Mouse (Mus musculus): ENCODE measurements around the gene Dock4. TPM values are rescaled to one million over a fixed set of nuclear protein-coding genes. Genes with fewer than 3 reads are reported as not detected.

Gene Dock4
- polyA plus RNA-seq, 1 experiment from 2014 or later: 34.3 TPM

GRCm38 (mm10) chr12:40596020-40596419 is 150.3 kb downstream of the Dock4 start:
- Histone ChIP-seq H3K36me3 (ENCODE audit: control insufficient read depth, insufficient read depth, low read length) (no peaks in the 10 kb centered on the region), H3K9ac (replicated peaks; ENCODE audit: low read length) (no peak overlapping the region), H3K27ac (replicated peaks; ENCODE audit: low read depth, low read length) (no peak overlapping the region), H3K4me1 (ENCODE audit: control insufficient read depth, insufficient read depth, low read length) (no peaks in the 10 kb centered on the region), H3K27me3 (ENCODE audit: control insufficient read depth, insufficient read depth, low read length) (no peaks in the 10 kb centered on the region), H3K4me2 (ENCODE audit: low read length) (no peak overlapping the region), H3K9me3 (ENCODE audit: control insufficient read depth, low read length) (no peaks in the 10 kb centered on the region), H3K4me3 (replicated peaks; ENCODE audit: low read depth, low read length) (no peak overlapping the region)
- ATAC-seq (ENCODE audit: low FRiP score, low TSS enrichment): no peak
- no peak for DNase-seq
- WGBS: 58% methylated on average over 7 of the region's 7 CpGs

- DNase-seq (no peak), ATAC-seq (ENCODE audit: low FRiP score, low TSS enrichment) (no peak)
- Histone ChIP-seq H3K27ac (replicated peaks; ENCODE audit: low read depth, low read length) (no peak overlapping the region), H3K4me2 (ENCODE audit: low read length) (no peak overlapping the region), H3K36me3 (ENCODE audit: control insufficient read depth, insufficient read depth, low read length) (no peaks in the 10 kb centered on the region), H3K4me1 (ENCODE audit: control insufficient read depth, insufficient read depth, low read length) (no peaks in the 10 kb centered on the region), H3K27me3 (ENCODE audit: control insufficient read depth, insufficient read depth, low read length) (no peaks in the 10 kb centered on the region), H3K9ac (replicated peaks; ENCODE audit: low read length) (no peak overlapping the region), H3K4me3 (replicated peaks; ENCODE audit: low read depth, low read length) (no peak overlapping the region), H3K9me3 (ENCODE audit: control insufficient read depth, low read length) (no peaks in the 10 kb centered on the region)
- 92% methylated on average over 6 of the region's 6 CpGs for WGBS
Measured at GRCm38 (mm10) chr12:40596441-40596840, 150.7 kb downstream of the Dock4 start.

DNA sequence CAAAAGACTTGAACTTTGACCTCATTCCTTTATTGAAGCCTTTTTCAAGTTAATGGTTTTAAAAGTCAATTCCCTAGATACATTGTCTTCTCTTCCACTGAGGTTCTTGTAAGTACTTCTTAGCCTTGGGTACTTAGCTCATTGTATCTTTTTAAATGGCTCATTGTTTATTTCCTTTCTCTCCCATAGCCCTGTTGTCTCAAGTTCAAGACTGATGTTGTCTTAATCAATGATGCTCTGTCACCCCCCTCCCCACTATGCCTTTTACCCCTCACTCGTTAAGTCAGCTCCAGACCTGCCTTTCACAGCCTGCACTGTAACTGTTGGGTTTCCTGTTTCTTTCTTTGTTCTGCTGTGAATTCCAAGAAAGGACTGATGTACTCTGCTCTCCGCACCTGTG is 154.2 kb downstream of the Dock4 start:
- Histone ChIP-seq H3K9me3 (ENCODE audit: control insufficient read depth, low read length) (no peaks in the 10 kb centered on the region), H3K36me3 (ENCODE audit: control insufficient read depth, insufficient read depth, low read length) (no peaks in the 10 kb centered on the region), H3K4me3 (replicated peaks; ENCODE audit: low read depth, low read length) (no peak overlapping the region), H3K9ac (replicated peaks; ENCODE audit: low read length) (no peak overlapping the region), H3K27ac (replicated peaks; ENCODE audit: low read depth, low read length) (no peak overlapping the region), H3K4me1 (ENCODE audit: control insufficient read depth, insufficient read depth, low read length) (no peaks in the 10 kb centered on the region), H3K4me2 (ENCODE audit: low read length) (no peak overlapping the region), H3K27me3 (ENCODE audit: control insufficient read depth, insufficient read depth, low read length) (no peaks in the 10 kb centered on the region)
- 69% methylated on average over 2 of the region's 2 CpGs for WGBS
- ATAC-seq (ENCODE audit: low FRiP score, low TSS enrichment) (no peak), DNase-seq (no peak)

GRCm38 (mm10) chr12:40605565-40605964 is 159.8 kb downstream of the Dock4 start:
- Histone ChIP-seq H3K9ac (replicated peaks; ENCODE audit: low read length) (no peak overlapping the region), H3K4me3 (replicated peaks; ENCODE audit: low read depth, low read length) (no peak overlapping the region), H3K4me2 (ENCODE audit: low read length) (no peak overlapping the region), H3K9me3 (ENCODE audit: control insufficient read depth, low read length) (no peaks in the 10 kb centered on the region), H3K27ac (replicated peaks; ENCODE audit: low read depth, low read length) (no peak overlapping the region), H3K4me1 (ENCODE audit: control insufficient read depth, insufficient read depth, low read length) (0 out of 2 replicates have a peak, but pooled peaks cover 2% of the 10 kb centered on the region), H3K27me3 (ENCODE audit: control insufficient read depth, insufficient read depth, low read length) (no peaks in the 10 kb centered on the region), H3K36me3 (ENCODE audit: control insufficient read depth, insufficient read depth, low read length) (no peaks in the 10 kb centered on the region)
- ATAC-seq (ENCODE audit: low FRiP score, low TSS enrichment) (0 out of 2 replicates have a peak, but pooled peaks have one; percentile 20), DNase-seq (no peak)
- 53% methylated on average over 4 of the region's 4 CpGs for WGBS

DNA sequence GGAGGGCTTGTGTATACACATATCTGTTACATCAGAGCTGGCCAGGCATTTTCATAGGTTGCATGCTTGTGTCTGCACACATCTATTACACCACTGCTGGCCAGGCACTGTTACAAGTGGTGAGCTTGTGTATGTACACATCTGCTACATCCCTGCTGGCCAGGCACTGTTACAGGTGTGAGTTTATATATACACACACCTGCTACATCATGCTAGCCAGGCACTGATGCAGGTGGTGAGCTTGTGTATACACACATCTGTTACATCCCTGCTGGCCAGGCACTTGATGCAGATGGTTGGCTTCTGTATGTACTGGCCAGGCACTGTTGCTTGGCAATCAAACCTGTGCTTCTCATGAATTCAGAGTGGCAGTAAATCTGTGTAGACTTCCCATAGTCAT is 177.2 kb downstream of the Dock4 start:
- H3K27me3 ChIP-seq (ENCODE audit: control insufficient read depth, insufficient read depth, low read length): no peaks in the 10 kb centered on the region
- no peaks in the 10 kb centered on the region for H3K9me3 ChIP-seq (ENCODE audit: control insufficient read depth, low read length)
- H3K27ac ChIP-seq (replicated peaks; ENCODE audit: low read depth, low read length): no peak overlapping the region
- no peak overlapping the region for H3K4me2 ChIP-seq (ENCODE audit: low read length)
- no peaks in the 10 kb centered on the region for H3K36me3 ChIP-seq (ENCODE audit: control insufficient read depth, insufficient read depth, low read length)
- DNase-seq: no peak
- ATAC-seq (ENCODE audit: low FRiP score, low TSS enrichment): no peak
- no peaks in the 10 kb centered on the region for H3K4me1 ChIP-seq (ENCODE audit: control insufficient read depth, insufficient read depth, low read length)
- no peak overlapping the region for H3K4me3 ChIP-seq (replicated peaks; ENCODE audit: low read depth, low read length)
- no peak overlapping the region for H3K9ac ChIP-seq (replicated peaks; ENCODE audit: low read length)

DNA sequence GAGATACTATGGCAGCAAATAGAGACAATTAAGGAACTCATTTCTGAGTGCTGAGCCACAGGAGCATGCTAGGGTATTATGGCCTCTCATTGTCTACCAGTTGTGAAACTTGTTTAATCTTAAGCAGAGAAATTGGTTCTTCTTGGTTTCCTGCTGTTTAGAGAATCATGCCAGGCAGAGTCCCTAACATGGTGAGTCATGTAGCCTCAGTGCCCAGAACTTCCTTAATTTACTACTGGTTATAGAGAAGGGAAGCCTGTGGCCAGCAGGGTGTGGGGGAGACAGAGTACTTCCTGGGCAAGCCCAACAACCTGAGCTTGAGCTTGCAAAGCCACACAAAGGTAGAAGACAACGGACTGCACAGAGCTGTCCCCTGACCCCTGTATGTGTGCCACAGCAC is 180.8 kb downstream of the Dock4 start:
- Histone ChIP-seq H3K36me3 (ENCODE audit: control insufficient read depth, insufficient read depth, low read length) (no peaks in the 10 kb centered on the region), H3K27ac (replicated peaks; ENCODE audit: low read depth, low read length) (no peak overlapping the region), H3K4me3 (replicated peaks; ENCODE audit: low read depth, low read length) (no peak overlapping the region), H3K9ac (replicated peaks; ENCODE audit: low read length) (no peak overlapping the region), H3K4me2 (ENCODE audit: low read length) (no peak overlapping the region), H3K27me3 (ENCODE audit: control insufficient read depth, insufficient read depth, low read length) (no peaks in the 10 kb centered on the region), H3K9me3 (ENCODE audit: control insufficient read depth, low read length) (no peaks in the 10 kb centered on the region), H3K4me1 (ENCODE audit: control insufficient read depth, insufficient read depth, low read length) (no peaks in the 10 kb centered on the region)
- 97% methylated on average over 1 of the region's 1 CpGs for WGBS
- no peak for DNase-seq
- ATAC-seq (ENCODE audit: low FRiP score, low TSS enrichment): no peak

DNA sequence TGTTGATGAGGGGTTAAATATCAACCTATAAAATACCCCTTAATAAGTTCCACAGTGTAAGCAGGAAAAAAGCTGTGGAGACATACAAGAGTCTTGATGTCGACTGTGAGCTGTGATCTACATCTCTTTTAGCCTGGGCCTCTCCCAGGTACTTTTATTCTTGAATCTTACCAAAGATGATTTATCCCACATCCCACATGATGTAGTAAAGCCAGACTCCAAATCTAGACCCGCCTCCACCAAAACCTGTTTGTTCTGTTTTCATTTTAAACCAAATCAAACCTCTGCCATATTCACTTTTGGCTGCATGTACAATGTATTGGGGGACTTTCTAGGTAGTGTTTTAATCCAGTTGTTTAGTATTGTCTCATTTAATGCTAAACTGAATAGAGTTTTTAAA is 187.5 kb downstream of the Dock4 start:
- Histone ChIP-seq H3K4me2 (ENCODE audit: low read length) (no peak overlapping the region), H3K9ac (replicated peaks; ENCODE audit: low read length) (no peak overlapping the region), H3K4me1 (ENCODE audit: control insufficient read depth, insufficient read depth, low read length) (no peaks in the 10 kb centered on the region), H3K4me3 (replicated peaks; ENCODE audit: low read depth, low read length) (no peak overlapping the region), H3K27me3 (ENCODE audit: control insufficient read depth, insufficient read depth, low read length) (no peaks in the 10 kb centered on the region), H3K36me3 (ENCODE audit: control insufficient read depth, insufficient read depth, low read length) (no peaks in the 10 kb centered on the region), H3K9me3 (ENCODE audit: control insufficient read depth, low read length) (no peaks in the 10 kb centered on the region), H3K27ac (replicated peaks; ENCODE audit: low read depth, low read length) (no peak overlapping the region)
- 95% methylated on average over 2 of the region's 2 CpGs for WGBS
- DNase-seq: no peak
- no peak for ATAC-seq (ENCODE audit: low FRiP score, low TSS enrichment)

DNA sequence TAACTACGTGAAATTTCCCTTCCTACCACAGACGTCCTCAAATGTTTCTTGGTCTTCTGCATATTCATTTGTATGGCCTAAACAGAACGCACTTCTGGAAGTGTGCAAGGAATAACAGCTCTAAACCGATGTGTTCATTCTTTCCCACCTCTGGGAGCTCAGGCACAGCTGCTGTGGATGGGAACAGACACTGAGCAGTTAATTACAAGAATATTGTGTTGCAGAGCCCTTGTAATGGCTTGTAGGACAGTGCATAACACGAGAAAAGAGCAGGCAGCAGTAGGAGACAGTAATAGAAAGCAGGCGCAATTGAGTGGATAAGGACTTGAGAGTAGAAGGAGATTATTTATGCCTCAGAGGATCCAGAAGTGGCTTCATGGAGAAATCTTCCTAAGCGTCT is 188.4 kb downstream of the Dock4 start:
- H3K4me3 ChIP-seq (replicated peaks; ENCODE audit: low read depth, low read length): no peak overlapping the region
- no peak overlapping the region for H3K4me2 ChIP-seq (ENCODE audit: low read length)
- no peak overlapping the region for H3K27ac ChIP-seq (replicated peaks; ENCODE audit: low read depth, low read length)
- no peaks in the 10 kb centered on the region for H3K4me1 ChIP-seq (ENCODE audit: control insufficient read depth, insufficient read depth, low read length)
- no peaks in the 10 kb centered on the region for H3K9me3 ChIP-seq (ENCODE audit: control insufficient read depth, low read length)
- H3K27me3 ChIP-seq (ENCODE audit: control insufficient read depth, insufficient read depth, low read length): no peaks in the 10 kb centered on the region
- no peak for DNase-seq
- WGBS: 86% methylated on average over 7 of the region's 7 CpGs
- H3K36me3 ChIP-seq (ENCODE audit: control insufficient read depth, insufficient read depth, low read length): no peaks in the 10 kb centered on the region
- ATAC-seq (ENCODE audit: low FRiP score, low TSS enrichment): no peak
- H3K9ac ChIP-seq (replicated peaks; ENCODE audit: low read length): no peak overlapping the region

DNA sequence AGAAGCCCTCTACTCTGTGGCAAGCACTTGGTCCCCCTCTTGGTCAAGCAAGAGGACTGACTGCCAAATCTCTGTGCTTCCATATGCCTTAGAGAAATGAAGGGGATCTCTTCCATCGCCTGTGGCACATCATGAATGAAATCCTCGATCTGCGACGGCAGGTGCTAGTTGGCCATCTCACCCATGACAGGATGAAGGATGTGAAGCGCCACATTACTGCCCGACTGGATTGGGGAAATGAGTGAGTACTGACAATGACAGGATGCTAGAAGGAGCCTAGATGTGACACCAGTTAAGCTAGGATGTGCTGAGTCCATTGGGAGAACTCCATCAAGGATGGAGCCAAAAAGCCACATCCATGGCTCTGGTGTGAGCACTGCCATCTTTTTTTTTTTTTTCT is 190.2 kb downstream of the Dock4 start:
- 96% methylated on average over 6 of the region's 6 CpGs for WGBS
- no peak overlapping the region for H3K27ac ChIP-seq (replicated peaks; ENCODE audit: low read depth, low read length)
- H3K9ac ChIP-seq (replicated peaks; ENCODE audit: low read length): no peak overlapping the region
- H3K4me1 ChIP-seq (ENCODE audit: control insufficient read depth, insufficient read depth, low read length): no peaks in the 10 kb centered on the region
- no peak for DNase-seq
- no peak for ATAC-seq (ENCODE audit: low FRiP score, low TSS enrichment)
- no peaks in the 10 kb centered on the region for H3K9me3 ChIP-seq (ENCODE audit: control insufficient read depth, low read length)
- H3K4me3 ChIP-seq (replicated peaks; ENCODE audit: low read depth, low read length): no peak overlapping the region
- peaks cover 9% of the 10 kb centered on the region; the same call in 1 of the 2 replicates for H3K36me3 ChIP-seq (ENCODE audit: control insufficient read depth, insufficient read depth, low read length)
- H3K4me2 ChIP-seq (ENCODE audit: low read length): no peak overlapping the region
- H3K27me3 ChIP-seq (ENCODE audit: control insufficient read depth, insufficient read depth, low read length): no peaks in the 10 kb centered on the region

Data from midbrain, embryonic 14.5 days (tissue).